Mouse (Mus musculus): ENCODE data around the gene Ankrd31. TPM values are rescaled to one million over a fixed set of nuclear protein-coding genes. Genes with fewer than 3 reads are reported as not detected.
"Not testable (repeated sequence)": the region's sequence is repeated elsewhere in the genome, so short reads cannot be mapped to it uniquely, and the experiment has no call there.

Ankrd31 gene
- total RNA-seq, 2 experiments from 2014 or later: 0.46 to 0.47 TPM

GRCm38 (mm10) chr13:96749859-96750258 is 1.8 kb downstream of the Ankrd31 start:
- no peak for TF ChIP-seq CTCF (conservative IDR thresholded peaks at IDR 0.05)
- DNase-seq (ENCODE audit: low spot score in 2 of 2): no peak
- Histone ChIP-seq H3K4me3 (no peak overlapping the region), H3K27ac (no peak overlapping the region)

DNA sequence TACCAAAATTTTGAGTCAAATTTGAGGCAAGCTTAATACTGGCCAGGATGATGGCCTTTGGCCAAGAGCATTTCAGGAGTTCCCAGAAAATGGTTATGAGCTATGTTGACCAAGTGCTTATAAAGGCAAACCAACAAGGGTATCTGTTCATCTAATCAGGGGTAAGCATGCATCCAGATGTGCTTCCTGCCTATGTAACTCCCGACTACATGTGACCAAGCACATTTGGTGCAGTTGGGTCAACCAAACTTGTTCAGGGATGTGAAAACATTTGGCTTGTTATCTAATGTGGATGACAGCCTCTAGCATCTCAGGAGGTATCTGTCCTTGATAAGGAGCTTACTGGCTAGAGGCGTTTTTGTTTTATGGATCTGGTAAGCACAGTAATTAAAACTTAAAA is 12.8 kb downstream of the Ankrd31 start:
- Histone ChIP-seq H3K27ac (no peak overlapping the region), H3K4me3 (no peak overlapping the region)
- TF ChIP-seq CTCF (conservative IDR thresholded peaks at IDR 0.05): no peak
- DNase-seq (ENCODE audit: low spot score in 2 of 2): no peak

GRCm38 (mm10) chr13:96786071-96786470 is 38.0 kb downstream of the Ankrd31 start:
- H3K27ac ChIP-seq; H3K4me3 ChIP-seq; DNase-seq (ENCODE audit: low spot score in 2 of 2): not testable (repeated sequence)

DNA sequence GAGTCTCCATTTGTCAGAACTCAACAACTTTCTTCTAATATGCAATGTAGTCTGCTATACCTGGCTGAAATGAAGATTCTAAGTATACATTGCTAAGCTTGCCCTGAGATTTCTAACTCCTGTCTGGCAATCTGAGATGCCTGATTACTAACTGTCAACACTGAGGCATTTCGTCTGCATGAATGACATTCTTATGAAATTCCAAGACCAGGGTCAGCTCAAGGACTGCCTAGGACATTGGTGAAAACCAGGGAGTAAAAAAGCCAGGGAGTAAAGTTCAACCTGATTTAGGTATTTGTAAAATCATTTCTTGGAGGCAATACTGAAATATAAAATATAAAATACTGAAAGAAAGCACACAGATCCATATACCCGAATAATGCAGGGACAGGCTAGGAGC is 45.4 kb downstream of the Ankrd31 start:
- H3K4me3 ChIP-seq: no peak overlapping the region
- no peak for DNase-seq (ENCODE audit: low spot score in 2 of 2)
- TF ChIP-seq CTCF (conservative IDR thresholded peaks at IDR 0.05): no peak

DNA sequence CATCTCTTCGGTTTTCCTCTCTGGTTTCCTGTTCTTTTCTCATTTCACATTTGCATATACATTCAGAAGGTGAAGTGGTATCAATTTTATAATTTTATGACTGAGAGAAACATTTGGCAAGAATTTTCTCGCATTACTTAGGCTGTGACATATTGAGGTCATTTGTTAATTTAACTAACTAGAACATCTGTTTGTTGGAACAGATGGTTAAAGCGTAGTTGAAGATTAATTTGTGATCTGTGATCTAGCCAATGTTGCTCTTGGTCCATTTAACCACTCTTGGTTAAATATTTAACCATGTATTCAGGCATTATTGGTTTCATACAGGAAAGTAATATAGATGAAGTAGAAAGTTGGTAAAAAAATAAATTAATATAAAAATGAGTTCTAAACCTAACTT is 47.2 kb downstream of the Ankrd31 start:
- DNase-seq (ENCODE audit: low spot score in 2 of 2): no peak
- TF ChIP-seq CTCF (conservative IDR thresholded peaks at IDR 0.05): no peak
- Histone ChIP-seq H3K4me3 (no peak overlapping the region), H3K27ac (no peak overlapping the region)

More for the DNA sequence above, 45.4 kb downstream of the Ankrd31 start:
- no peak overlapping the region for H3K27ac ChIP-seq

GRCm38 (mm10) chr13:96797500-96797899 is 49.4 kb downstream of the Ankrd31 start:
- H3K27ac ChIP-seq: no peak overlapping the region
- peak in 1 of 2 experiments; percentile 11 for DNase-seq (ENCODE audit: low spot score in 2 of 2)
- H3K4me3 ChIP-seq: no peak overlapping the region
- TF ChIP-seq CTCF (conservative IDR thresholded peaks at IDR 0.05): no peak

DNA sequence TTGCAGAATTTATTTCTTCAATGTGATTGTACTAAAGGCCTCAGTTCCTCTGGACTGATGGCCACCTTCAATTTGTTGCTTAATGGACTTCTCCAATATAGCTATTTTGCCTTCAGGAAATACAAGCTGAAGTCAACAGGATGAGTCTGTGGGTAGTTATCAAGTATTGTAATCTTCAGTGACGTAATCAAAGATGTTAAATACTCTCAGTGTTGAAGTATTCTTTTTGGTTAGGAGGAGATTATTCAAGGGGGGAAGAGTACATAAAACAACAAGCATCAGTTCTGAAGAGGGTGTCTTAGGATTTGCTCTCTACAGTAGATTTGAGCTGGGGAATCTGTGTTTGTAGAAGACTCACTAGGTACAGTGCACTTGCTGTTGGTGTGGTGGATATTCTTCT is 101.7 kb downstream of the Ankrd31 start:
- DNase-seq (ENCODE audit: low spot score in 2 of 2): no peak
- Histone ChIP-seq H3K4me3 (no peak overlapping the region), H3K27ac (no peak overlapping the region)
- TF ChIP-seq CTCF (conservative IDR thresholded peaks at IDR 0.05): no peak

- H3K4me3 ChIP-seq: no peak overlapping the region
- no peak for DNase-seq (ENCODE audit: low spot score in 2 of 2)
- TF ChIP-seq CTCF (conservative IDR thresholded peaks at IDR 0.05): no peak
- H3K27ac ChIP-seq: no peak overlapping the region
Observed at GRCm38 (mm10) chr13:96852133-96852532, 104.1 kb downstream of the Ankrd31 start.

GRCm38 (mm10) chr13:96853256-96853655 is 105.2 kb downstream of the Ankrd31 start:
- TF ChIP-seq CTCF (conservative IDR thresholded peaks at IDR 0.05): peak; percentile 76
- DNase-seq (ENCODE audit: low spot score in 2 of 2): no peak

DNA sequence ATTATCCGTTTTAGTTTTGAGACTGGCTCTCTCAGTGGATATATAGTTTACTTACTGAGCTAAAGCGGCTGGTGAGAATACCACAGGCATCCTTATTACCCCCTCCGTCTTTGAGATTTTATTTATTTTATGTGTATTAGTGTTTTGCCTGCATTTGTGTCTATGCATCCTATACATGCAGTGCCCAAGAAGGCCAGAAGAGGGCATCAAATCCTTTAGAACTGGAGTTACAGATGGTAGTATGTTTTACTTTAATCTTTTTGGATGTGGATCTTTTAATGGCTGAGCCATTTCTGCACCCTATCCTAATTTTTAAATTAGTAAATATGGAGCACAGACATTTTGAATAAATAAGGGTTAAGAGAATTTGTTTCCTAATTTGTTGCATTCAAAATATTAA is 107.1 kb downstream of the Ankrd31 start:
- peak; percentile 63 to 81 for DNase-seq (ENCODE audit: low spot score in 2 of 2)
- no peak overlapping the region for H3K27ac ChIP-seq
- TF ChIP-seq CTCF (conservative IDR thresholded peaks at IDR 0.05): peak; percentile 95
- no peak overlapping the region for H3K4me3 ChIP-seq

More at GRCm38 (mm10) chr13:96853256-96853655, 105.2 kb downstream of the Ankrd31 start:
- H3K4me3 ChIP-seq: no peak overlapping the region
- H3K27ac ChIP-seq: no peak overlapping the region

- Histone ChIP-seq H3K27ac (no peak overlapping the region), H3K4me3 (no peak overlapping the region)
- no peak for DNase-seq (ENCODE audit: low spot score in 2 of 2)
- peak; percentile 42 for TF ChIP-seq CTCF (conservative IDR thresholded peaks at IDR 0.05)
Observed at GRCm38 (mm10) chr13:96859161-96859560, 111.1 kb downstream of the Ankrd31 start.

GRCm38 (mm10) chr13:96870742-96871141 is 122.7 kb downstream of the Ankrd31 start:
- no peak for DNase-seq (ENCODE audit: low spot score in 2 of 2)
- TF ChIP-seq CTCF (conservative IDR thresholded peaks at IDR 0.05): no peak

GRCm38 (mm10) chr13:96874071-96874470 is 126.0 kb downstream of the Ankrd31 start:
- Histone ChIP-seq H3K27ac (no peak overlapping the region), H3K4me3 (no peak overlapping the region)
- no peak for DNase-seq (ENCODE audit: low spot score in 2 of 2)
- no peak for TF ChIP-seq CTCF (conservative IDR thresholded peaks at IDR 0.05)

More at GRCm38 (mm10) chr13:96870742-96871141, 122.7 kb downstream of the Ankrd31 start:
- Histone ChIP-seq H3K4me3 (no peak overlapping the region), H3K27ac (no peak overlapping the region)

DNA sequence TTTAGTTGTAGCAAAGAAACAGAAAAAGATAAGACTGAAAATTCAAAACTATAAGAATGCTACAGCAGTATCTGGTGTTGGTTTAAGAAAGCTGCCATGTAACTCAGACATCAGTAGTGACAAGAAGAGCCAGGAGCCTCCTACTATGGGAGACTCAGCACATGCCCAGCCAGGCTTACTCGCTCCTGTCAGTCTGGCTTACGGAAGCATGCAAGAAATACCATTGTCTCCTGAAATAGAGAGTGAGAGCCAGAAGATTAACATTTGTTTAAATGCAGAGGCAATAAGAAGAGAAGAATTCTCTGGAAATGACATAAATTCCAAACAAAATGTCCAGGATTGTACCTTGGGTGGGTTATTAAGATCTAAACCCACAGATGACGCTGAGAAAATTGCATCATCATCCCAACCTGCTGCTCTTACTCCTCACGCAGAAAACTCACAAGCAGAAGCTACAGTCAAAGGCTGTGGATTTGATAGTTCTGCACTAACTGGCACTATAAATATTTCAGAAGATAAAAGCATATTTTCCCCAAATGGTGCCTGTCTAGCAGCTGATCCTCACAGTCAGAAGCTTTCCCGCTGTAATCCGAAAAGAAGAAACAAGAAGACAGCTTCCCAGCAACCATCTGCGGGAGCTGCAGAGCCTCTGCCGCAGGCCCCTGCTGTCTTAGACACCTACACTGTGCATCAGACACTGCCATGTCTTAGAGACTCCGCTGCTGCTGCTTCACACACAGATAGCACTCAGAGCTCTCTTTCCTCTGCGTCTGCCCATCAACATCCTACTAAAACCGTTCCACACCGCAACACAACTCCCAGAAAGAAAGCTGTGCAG is 130.4 kb downstream of the Ankrd31 start:
- Histone ChIP-seq H3K27ac (peak overlapping the region; percentile 19), H3K4me3 (no peak overlapping the region)
- DNase-seq (ENCODE audit: low spot score in 2 of 2): peak; percentile 27 to 51
- TF ChIP-seq CTCF (conservative IDR thresholded peaks at IDR 0.05): no peak
